In the genomic region with DNA sequence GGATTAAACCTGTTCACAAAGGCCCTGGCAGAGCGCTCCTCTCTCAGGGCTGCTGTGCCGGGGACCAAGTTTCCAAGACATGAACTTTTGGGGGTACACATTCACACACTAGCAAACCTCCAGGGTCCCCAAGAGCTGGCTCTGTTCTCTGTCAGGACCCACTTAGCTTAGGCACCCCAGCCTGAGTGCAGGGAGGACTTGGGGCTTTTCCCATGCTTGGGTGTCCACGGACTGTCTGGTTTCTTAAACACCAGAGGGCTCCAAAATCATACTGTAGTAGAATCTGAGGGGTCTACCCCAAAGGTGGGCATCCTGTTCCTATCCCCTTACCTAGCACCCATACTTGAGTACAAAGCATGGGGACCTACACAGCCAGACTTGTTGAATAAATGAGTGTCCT, we compare ENCODE assay signal across 9 mouse cellular contexts. TPM values are rescaled to one million over a fixed set of nuclear protein-coding genes. Genes with fewer than 3 reads are reported as not detected.
DNase-seq lines count a peak whose midpoint lies in the region; ATAC-seq lines count a peak whose summit lies in the region.
"Had no signal": no experiment of that assay in that cellular context is flagged by ENCODE, and none has a peak within 500 bp of the region (broad histone marks: within the 10 kb centered on the region; RNA-seq: fewer than 3 reads in every experiment).

No protein-coding gene starts in this region.

- peaks cover 4% of the 10 kb centered on the region; the same call in 1 of the 2 replicates for H3K27me3 ChIP-seq in kidney, embryonic 14.5 days (ENCODE audit: control insufficient read depth, insufficient read depth, low read length)
- H3K27me3 ChIP-seq in embryonic facial prominence, embryonic 12.5 days, result no peaks in the 10 kb centered on the region
- H3K27me3 ChIP-seq in hindbrain, embryonic 15.5 days, result 0 out of 2 replicates have a peak, but pooled peaks cover 3% of the 10 kb centered on the region
- peaks cover 19% of the 10 kb centered on the region for H3K27me3 ChIP-seq in midbrain, embryonic 13.5 days

- H3K4me3 ChIP-seq in kidney, embryonic 14.5 days (ENCODE audit: low read length), result peak overlapping the region; percentile 52
- peak overlapping the region; percentile 46; the same call in 1 of the 2 replicates for H3K4me3 ChIP-seq in embryonic facial prominence, embryonic 12.5 days
- H3K4me3 ChIP-seq in hindbrain, embryonic 15.5 days, result peak overlapping the region; percentile 53
- H3K4me3 ChIP-seq in midbrain, embryonic 13.5 days (replicated peaks), result peak overlapping the region; percentile 52; the same call in 1 of the 2 replicates
- H3K4me3 ChIP-seq: myocyte had no signal

- H3K9ac ChIP-seq in kidney, embryonic 14.5 days (ENCODE audit: low read depth, low read length), result no peak overlapping the region
- no peak overlapping the region for H3K9ac ChIP-seq in embryonic facial prominence, embryonic 12.5 days
- peak overlapping the region; percentile 64; the same call in 1 of the 2 replicates for H3K9ac ChIP-seq in hindbrain, embryonic 15.5 days
- peak overlapping the region; percentile 73; the same call in 1 of the 2 replicates for H3K9ac ChIP-seq in midbrain, embryonic 13.5 days (replicated peaks)

- no peak overlapping the region for H3K27ac ChIP-seq in kidney, embryonic 14.5 days (ENCODE audit: low read depth, low read length)
- no peak overlapping the region for H3K27ac ChIP-seq in embryonic facial prominence, embryonic 12.5 days
- H3K27ac ChIP-seq in hindbrain, embryonic 15.5 days (replicated peaks), result no peak overlapping the region; the same call in 1 of the 2 replicates
- H3K27ac ChIP-seq in midbrain, embryonic 13.5 days, result no peak overlapping the region

- peak overlapping the region; percentile 93; the same call in 1 of the 2 replicates for H3K4me2 ChIP-seq in kidney, embryonic 14.5 days (replicated peaks; ENCODE audit: low read depth, low read length)
- H3K4me2 ChIP-seq in embryonic facial prominence, embryonic 12.5 days (replicated peaks), result peak overlapping the region; percentile 79
- peak overlapping the region; percentile 95 for H3K4me2 ChIP-seq in hindbrain, embryonic 15.5 days
- H3K4me2 ChIP-seq in midbrain, embryonic 13.5 days (replicated peaks), result peak overlapping the region; percentile 81

- no peak for ATAC-seq in kidney, embryonic 14.5 days (ENCODE audit: low FRiP score, low TSS enrichment)
- no peak for ATAC-seq in embryonic facial prominence, embryonic 12.5 days (ENCODE audit: insufficient number of reproducible peaks, insufficient read depth, low FRiP score, low TSS enrichment)
- no peak for ATAC-seq in hindbrain, embryonic 15.5 days (ENCODE audit: low FRiP score, low read depth)
- ATAC-seq in midbrain, embryonic 13.5 days, result no peak
- ATAC-seq in inflammation-experienced regulatory T-cells, adult 6 months, result no peak

- H3K9me3 ChIP-seq in kidney, embryonic 14.5 days (ENCODE audit: control insufficient read depth, low read length), result no peaks in the 10 kb centered on the region
- H3K9me3 ChIP-seq in embryonic facial prominence, embryonic 12.5 days, result no peaks in the 10 kb centered on the region
- no peaks in the 10 kb centered on the region for H3K9me3 ChIP-seq in hindbrain, embryonic 15.5 days
- H3K9me3 ChIP-seq in midbrain, embryonic 13.5 days, result no peaks in the 10 kb centered on the region

- H3K36me3 ChIP-seq in kidney, embryonic 14.5 days (ENCODE audit: control insufficient read depth, insufficient read depth, low read length), result no peaks in the 10 kb centered on the region
- H3K36me3 ChIP-seq in embryonic facial prominence, embryonic 12.5 days, result no peaks in the 10 kb centered on the region
- H3K36me3 ChIP-seq in hindbrain, embryonic 15.5 days, result no peaks in the 10 kb centered on the region
- no peaks in the 10 kb centered on the region for H3K36me3 ChIP-seq in midbrain, embryonic 13.5 days

- no peak for DNase-seq in kidney, adult 18-20 months
- no peak for DNase-seq in right cerebral cortex, postnatal 14 days
- DNase-seq in embryo, embryonic 10 days (ENCODE audit: low spot score), result no peak

- 0 out of 2 replicates have a peak, but pooled peaks cover 5% of the 10 kb centered on the region for H3K4me1 ChIP-seq in kidney, embryonic 14.5 days (ENCODE audit: control insufficient read depth, insufficient read depth, low read length)
- no peaks in the 10 kb centered on the region for H3K4me1 ChIP-seq in embryonic facial prominence, embryonic 12.5 days
- peaks cover 15% of the 10 kb centered on the region for H3K4me1 ChIP-seq in hindbrain, embryonic 15.5 days (replicated peaks)
- H3K4me1 ChIP-seq in midbrain, embryonic 13.5 days (replicated peaks), result peaks cover 11% of the 10 kb centered on the region

- 78% methylated on average over 3 of the region's 3 CpGs for WGBS in kidney, embryonic 14.5 days
- 71% methylated on average over 3 of the region's 3 CpGs for WGBS in embryonic facial prominence, embryonic 12.5 days
- 82% methylated on average over 3 of the region's 3 CpGs for WGBS in hindbrain, embryonic 15.5 days
- WGBS in midbrain, embryonic 13.5 days, result 69% methylated on average over 3 of the region's 3 CpGs

RNA-seq across cellular contexts. Expression of gene Pim3, which starts 28.0 kb away (rescaled TPM):
- polyA plus RNA-seq in kidney, embryonic 14.5 days (2014; fragmentation: Nextera tagmentation; extraction: Ambion mirVana), result 37.4 and 46.2 TPM in 2 replicates
- polyA plus RNA-seq in embryonic facial prominence, embryonic 12.5 days (2016; fragmentation: Nextera tagmentation; extraction: Ambion mirVana), result 50.6 and 56.9 TPM in 2 replicates
- 69.2 and 69.3 TPM in 2 replicates for polyA plus RNA-seq in hindbrain, embryonic 15.5 days (2015; fragmentation: Nextera tagmentation; extraction: Ambion mirVana)
- 42.0 and 47.6 TPM in 2 replicates for polyA plus RNA-seq in midbrain, embryonic 13.5 days (2015; fragmentation: Nextera tagmentation; extraction: Ambion mirVana)
- polyA plus RNA-seq in inflammation-experienced regulatory T-cells, adult 6 months (2017; shearing (Covaris generic)), result 1 to 10 TPM; 3.0 to 4.1 (median 4.0) TPM

Comparison
In these comparisons a context has a peak if more than half of its experiments do, and no peak if none do; other contexts are left out.
1. H3K9ac ChIP-seq: peak in hindbrain, embryonic 15.5 days (single experiment) and midbrain, embryonic 13.5 days (single experiment); none in kidney, embryonic 14.5 days (single experiment) and embryonic facial prominence, embryonic 12.5 days (single experiment).
2. Peak in every context shown above with its lines, with median percentiles within 50 percentile points of each other: H3K4me2 ChIP-seq and H3K4me3 ChIP-seq.